Mouse (Mus musculus): Measurements from ENCODE around the gene Mob2. TPM values are rescaled to one million over a fixed set of nuclear protein-coding genes. Genes with fewer than 3 reads are reported as not detected.

The Mob2 gene
- polyA plus RNA-seq, 1 experiment from 2014 or later: 66.1 TPM

DNA sequence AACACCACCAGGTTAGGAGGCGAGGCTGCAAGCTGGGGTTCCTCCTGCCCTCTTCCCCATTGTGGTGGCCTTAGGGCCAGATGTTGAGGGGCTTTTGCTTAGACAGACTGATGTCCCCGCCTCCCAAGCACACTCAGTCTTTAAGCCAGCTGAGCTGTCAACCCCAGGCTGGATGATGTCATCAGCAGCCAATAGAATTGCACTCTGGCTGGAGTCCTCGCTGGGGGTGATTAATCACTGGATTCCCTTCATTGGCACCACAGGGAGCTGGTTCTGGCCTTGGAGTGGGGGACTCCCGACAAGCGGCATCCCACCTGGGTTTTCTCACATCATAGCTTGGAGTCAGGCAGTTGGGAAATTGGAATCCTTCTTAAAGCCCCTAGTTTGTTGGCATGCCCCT lies 28.0 kb upstream of the Mob2 start:
- Histone ChIP-seq H3K4me1 (replicated peaks) (peaks cover 92% of the 10 kb centered on the region), H3K4me3 (replicated peaks) (no peak overlapping the region), H3K36me3 (replicated peaks) (peaks cover 11% of the 10 kb centered on the region), H3K4me2 (peak overlapping the region; percentile 32), H3K27me3 (peaks cover 70% of the 10 kb centered on the region), H3K9ac (peak overlapping the region; percentile 56; the same call in 1 of the 2 replicates), H3K27ac (replicated peaks) (peak overlapping the region; percentile 96), H3K9me3 (replicated peaks) (no peaks in the 10 kb centered on the region)
- ATAC-seq (ENCODE audit: insufficient read depth): no peak
- 10% methylated on average over 5 of the region's 5 CpGs for WGBS (ENCODE audit: insufficient replicate concordance)

DNA sequence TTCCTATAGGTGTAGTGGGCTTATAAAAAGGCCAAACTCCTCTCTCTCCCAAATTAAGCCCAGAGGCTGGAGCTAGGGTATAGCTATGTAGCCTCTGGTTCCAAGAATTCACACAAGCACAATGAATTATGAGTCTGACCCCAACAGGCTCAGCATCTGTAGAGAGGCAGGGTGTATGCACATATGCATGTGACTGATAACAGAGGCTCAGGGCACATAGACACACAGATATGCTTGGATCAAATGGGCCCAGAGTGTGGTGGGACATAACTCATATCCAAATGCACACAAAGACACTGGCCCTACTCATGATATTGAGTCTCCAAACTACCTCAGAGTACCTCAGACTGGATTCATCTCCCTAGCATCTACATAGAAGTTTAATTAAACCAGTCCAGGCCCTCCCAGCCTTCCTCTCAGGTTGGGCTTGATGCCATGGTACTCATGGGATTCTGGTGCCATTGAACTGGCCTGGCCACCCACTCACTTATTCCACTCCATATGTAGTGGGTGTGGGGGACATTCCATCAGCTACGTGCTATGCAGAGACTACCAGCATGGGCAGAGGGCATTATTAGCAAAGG lies 26.3 kb upstream of the Mob2 start:
- Histone ChIP-seq H3K36me3 (replicated peaks) (peaks cover 28% of the 10 kb centered on the region), H3K4me2 (peak overlapping the region; percentile 69), H3K9ac (peak overlapping the region; percentile 66), H3K9me3 (replicated peaks) (no peaks in the 10 kb centered on the region), H3K27ac (replicated peaks) (peak overlapping the region; percentile 96), H3K4me1 (replicated peaks) (peaks cover 82% of the 10 kb centered on the region), H3K27me3 (peaks cover 70% of the 10 kb centered on the region), H3K4me3 (replicated peaks) (peak overlapping the region; percentile 29)
- ATAC-seq (ENCODE audit: insufficient read depth): peak; percentile 99
- WGBS (ENCODE audit: insufficient replicate concordance): 44% methylated on average over 1 of the region's 1 CpGs

DNA sequence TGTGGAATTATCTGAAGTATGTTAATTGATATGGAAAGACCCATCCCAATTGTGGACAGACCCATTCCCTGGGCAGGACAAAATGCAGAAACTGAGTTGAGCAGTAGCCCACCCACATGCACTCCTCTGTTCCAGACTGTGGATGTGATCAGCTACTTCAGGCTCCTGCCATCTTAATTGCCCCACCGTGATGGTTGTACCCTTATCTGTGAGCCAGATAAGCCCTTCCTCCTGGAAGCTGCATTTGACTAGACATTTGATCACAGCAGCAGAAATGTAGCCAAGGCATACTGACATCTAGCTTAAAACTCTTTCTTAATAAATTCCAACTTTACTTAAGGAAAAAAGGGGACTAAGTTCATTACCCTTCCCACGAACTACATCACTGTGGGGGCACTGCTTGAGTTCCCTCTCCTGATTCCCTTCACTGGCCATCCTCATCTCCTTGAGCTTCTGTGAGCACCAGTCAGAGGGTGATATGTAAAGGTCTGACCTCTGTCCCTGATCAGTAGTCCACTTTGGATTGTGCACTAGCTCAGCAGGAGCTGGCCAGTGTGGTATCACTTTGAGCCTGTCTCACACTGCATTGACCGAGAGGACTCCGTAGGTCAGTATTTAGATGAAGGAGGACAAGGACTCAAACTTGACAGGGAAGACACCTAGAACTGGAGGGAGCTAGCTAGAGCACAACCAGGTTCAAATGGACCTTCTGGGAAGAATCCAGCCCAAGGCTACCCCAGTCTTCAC lies 25.5 kb upstream of the Mob2 start:
- Histone ChIP-seq H3K9me3 (replicated peaks) (no peaks in the 10 kb centered on the region), H3K27me3 (peaks cover 70% of the 10 kb centered on the region), H3K4me2 (peak overlapping the region; percentile 69), H3K27ac (replicated peaks) (peak overlapping the region; percentile 96), H3K9ac (peak overlapping the region; percentile 66), H3K36me3 (replicated peaks) (peaks cover 37% of the 10 kb centered on the region), H3K4me1 (replicated peaks) (peaks cover 76% of the 10 kb centered on the region), H3K4me3 (replicated peaks) (peak overlapping the region; percentile 29)
- 49% methylated on average over 4 of the region's 4 CpGs for WGBS (ENCODE audit: insufficient replicate concordance)
- peak; percentile 10 for ATAC-seq (ENCODE audit: insufficient read depth)

DNA sequence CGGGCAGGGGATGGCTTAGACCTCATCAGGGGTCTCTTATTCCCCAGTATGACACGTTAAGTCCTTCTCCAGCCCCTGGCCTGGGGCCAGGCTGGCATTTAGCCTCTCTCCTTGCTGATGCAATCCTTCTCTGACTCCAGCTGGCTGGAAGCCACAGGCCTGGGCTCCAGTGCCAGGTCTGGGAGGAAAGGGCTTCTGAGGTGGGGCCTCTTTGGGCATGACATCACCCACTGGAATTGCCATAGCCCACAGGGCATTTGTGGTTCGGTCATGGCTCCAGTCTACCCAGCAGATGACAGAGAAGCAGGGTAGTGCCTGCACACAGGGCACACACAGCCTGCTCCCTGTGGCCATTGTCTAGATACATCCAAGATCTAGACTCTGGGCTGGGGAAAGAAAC lies 24.0 kb upstream of the Mob2 start:
- Histone ChIP-seq H3K9ac (peak overlapping the region; percentile 7; the same call in 1 of the 2 replicates), H3K4me2 (no peak overlapping the region), H3K27ac (replicated peaks) (peak overlapping the region; percentile 96; the same call in 1 of the 2 replicates), H3K4me1 (replicated peaks) (peaks cover 67% of the 10 kb centered on the region), H3K27me3 (peaks cover 70% of the 10 kb centered on the region), H3K9me3 (replicated peaks) (no peaks in the 10 kb centered on the region), H3K36me3 (replicated peaks) (peaks cover 37% of the 10 kb centered on the region), H3K4me3 (replicated peaks) (no peak overlapping the region)
- WGBS (ENCODE audit: insufficient replicate concordance): 55% methylated on average over 3 of the region's 3 CpGs
- no peak for ATAC-seq (ENCODE audit: insufficient read depth)

DNA sequence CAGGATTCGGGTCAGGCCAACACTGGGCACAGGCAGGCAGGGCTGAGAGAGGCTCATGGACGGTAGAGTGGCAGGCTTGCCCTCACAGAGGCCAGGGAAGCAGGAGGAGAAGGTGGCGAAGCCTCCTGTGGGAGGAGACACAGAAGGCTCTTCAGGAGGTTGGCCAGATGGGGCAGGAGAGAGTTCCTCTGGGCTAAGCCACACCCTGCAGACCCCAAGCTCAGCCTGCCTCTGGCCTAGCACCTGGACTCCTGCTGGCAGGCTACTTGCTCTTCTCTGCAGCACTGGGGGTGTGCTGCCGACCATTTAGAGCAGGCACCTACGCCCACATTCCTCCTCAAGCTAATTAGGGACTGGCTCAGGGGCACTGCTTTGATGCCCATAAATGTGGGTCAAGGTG lies 23.5 kb upstream of the Mob2 start:
- no peak for ATAC-seq (ENCODE audit: insufficient read depth)
- Histone ChIP-seq H3K9me3 (replicated peaks) (no peaks in the 10 kb centered on the region), H3K4me1 (replicated peaks) (peaks cover 63% of the 10 kb centered on the region), H3K9ac (peak overlapping the region; percentile 7; the same call in 1 of the 2 replicates), H3K36me3 (replicated peaks) (peaks cover 37% of the 10 kb centered on the region), H3K4me2 (no peak overlapping the region), H3K27me3 (peaks cover 70% of the 10 kb centered on the region), H3K4me3 (replicated peaks) (no peak overlapping the region), H3K27ac (replicated peaks) (peak overlapping the region; percentile 96; the same call in 1 of the 2 replicates)
- 42% methylated on average over 5 of the region's 5 CpGs for WGBS (ENCODE audit: insufficient replicate concordance)

DNA sequence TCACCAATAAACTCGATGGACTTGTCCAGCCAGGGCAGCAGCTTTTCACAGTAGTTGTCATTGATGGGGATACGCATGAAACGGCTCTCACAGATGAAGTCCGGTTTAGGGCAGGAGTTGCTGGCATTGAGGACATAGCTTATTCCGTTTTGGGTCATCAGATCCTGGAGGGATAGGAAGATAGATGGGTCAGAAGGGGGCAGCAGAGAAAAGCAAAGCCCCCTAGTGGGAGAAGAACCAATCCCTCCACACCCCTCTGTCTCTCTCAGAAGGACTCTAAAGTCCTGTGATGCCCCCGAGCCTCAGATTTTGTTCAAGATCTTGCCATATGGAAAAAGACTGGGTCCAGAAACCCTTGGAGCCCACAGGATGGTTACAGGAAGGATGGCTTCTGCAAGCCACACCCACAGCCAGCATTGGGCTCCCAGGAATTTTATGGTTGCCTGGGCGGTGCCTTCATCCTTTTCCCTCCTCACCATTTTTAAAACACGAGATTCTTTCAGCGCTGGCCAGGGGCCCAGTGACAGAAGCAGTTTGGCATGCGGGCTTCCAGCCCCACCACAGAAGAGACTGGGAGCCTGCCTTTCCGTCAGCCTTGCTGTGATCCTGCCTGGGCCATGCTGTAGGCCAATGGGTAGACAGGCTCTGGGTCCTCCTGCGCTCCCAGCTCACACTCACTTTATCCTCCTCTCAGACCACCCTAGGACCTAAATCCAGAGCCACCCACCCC lies 22.9 kb upstream of the Mob2 start:
- Histone ChIP-seq H3K4me2 (no peak overlapping the region), H3K36me3 (replicated peaks) (peaks cover 37% of the 10 kb centered on the region), H3K4me1 (replicated peaks) (peaks cover 56% of the 10 kb centered on the region), H3K9ac (no peak overlapping the region), H3K9me3 (replicated peaks) (no peaks in the 10 kb centered on the region), H3K27me3 (peaks cover 70% of the 10 kb centered on the region), H3K4me3 (replicated peaks) (no peak overlapping the region), H3K27ac (replicated peaks) (no peak overlapping the region)
- WGBS (ENCODE audit: insufficient replicate concordance): 38% methylated on average over 12 of the region's 12 CpGs
- ATAC-seq (ENCODE audit: insufficient read depth): no peak

DNA sequence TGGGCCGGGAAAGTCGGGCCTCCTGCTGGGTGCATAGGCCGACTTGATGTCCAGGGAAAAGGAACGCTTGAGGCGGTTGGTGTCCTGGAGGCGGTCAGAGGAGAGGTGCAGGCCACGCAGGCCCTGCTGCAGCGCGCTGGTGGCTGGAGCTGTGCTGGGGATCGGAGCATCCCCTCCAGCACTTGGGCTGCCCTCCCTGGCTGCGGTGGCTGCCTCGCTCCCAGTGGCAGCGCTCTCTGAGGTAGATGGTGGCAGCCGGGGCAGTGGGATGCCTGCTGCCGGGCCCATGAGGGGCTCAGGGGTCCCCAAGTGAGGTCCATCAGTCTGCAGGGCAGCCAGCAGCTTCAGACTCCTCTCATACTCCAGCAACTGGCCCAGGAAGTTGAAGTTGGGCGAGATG lies 21.7 kb upstream of the Mob2 start:
- Histone ChIP-seq H3K36me3 (replicated peaks) (peaks cover 37% of the 10 kb centered on the region), H3K27me3 (peaks cover 75% of the 10 kb centered on the region), H3K9ac (no peak overlapping the region), H3K4me2 (peak overlapping the region; percentile 18; the same call in 1 of the 2 replicates), H3K4me1 (replicated peaks) (peaks cover 45% of the 10 kb centered on the region), H3K4me3 (replicated peaks) (no peak overlapping the region; the same call in 1 of the 2 replicates), H3K27ac (replicated peaks) (no peak overlapping the region), H3K9me3 (replicated peaks) (no peaks in the 10 kb centered on the region)
- ATAC-seq (ENCODE audit: insufficient read depth): no peak
- WGBS (ENCODE audit: insufficient replicate concordance): 33% methylated on average over 16 of the region's 16 CpGs

DNA sequence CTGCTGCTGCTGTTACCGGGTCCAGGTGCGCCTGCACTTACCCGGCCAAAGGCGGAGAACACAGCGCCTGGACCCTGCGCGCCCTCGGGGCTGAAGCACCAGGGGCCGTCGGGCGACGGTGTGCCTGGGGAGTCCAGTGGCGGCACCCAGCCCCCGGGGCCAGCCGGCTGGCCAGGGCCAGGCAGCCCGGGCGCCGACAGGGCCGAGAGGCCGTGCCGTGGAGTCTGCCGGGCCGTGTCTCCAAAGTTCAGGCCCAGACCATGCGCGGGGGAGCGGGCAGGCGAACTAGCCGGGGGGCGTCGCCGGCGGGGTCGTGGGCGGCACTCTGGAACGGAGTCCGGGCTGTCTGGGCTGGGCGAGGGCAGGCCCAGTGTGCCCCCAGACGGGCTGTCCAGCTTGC lies 21.3 kb upstream of the Mob2 start:
- H3K4me1 ChIP-seq (replicated peaks): peaks cover 41% of the 10 kb centered on the region
- 5% methylated on average over 36 of the region's 38 CpGs for WGBS (ENCODE audit: insufficient replicate concordance)
- no peak overlapping the region for H3K9ac ChIP-seq
- no peak overlapping the region for H3K27ac ChIP-seq (replicated peaks)
- no peak overlapping the region; the same call in 1 of the 2 replicates for H3K4me3 ChIP-seq (replicated peaks)
- no peaks in the 10 kb centered on the region for H3K9me3 ChIP-seq (replicated peaks)
- H3K4me2 ChIP-seq: peak overlapping the region; percentile 18; the same call in 1 of the 2 replicates
- peaks cover 79% of the 10 kb centered on the region for H3K27me3 ChIP-seq
- no peak for ATAC-seq (ENCODE audit: insufficient read depth)
- peaks cover 37% of the 10 kb centered on the region for H3K36me3 ChIP-seq (replicated peaks)

DNA sequence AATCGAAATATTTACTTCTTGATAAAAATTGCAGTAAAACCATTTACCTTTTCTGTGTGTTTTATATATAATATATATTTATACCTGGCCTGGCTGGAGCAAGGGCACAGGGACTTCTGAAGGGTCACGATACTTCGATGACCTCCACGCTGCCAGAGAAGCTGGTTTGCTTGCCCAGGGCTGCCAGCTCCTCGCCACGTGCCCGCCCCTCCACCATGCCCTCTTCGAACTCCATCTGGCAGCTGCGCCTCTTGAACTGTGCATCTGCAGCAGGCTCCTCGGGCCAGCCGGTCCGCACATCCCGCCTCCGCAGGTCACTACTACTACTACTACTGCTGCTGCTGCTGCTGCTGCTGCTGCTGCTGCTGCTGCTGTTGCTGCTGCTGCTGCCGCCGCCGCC lies 20.9 kb upstream of the Mob2 start:
- Histone ChIP-seq H3K9ac (no peak overlapping the region), H3K27ac (replicated peaks) (no peak overlapping the region), H3K36me3 (replicated peaks) (peaks cover 37% of the 10 kb centered on the region), H3K4me1 (replicated peaks) (peaks cover 38% of the 10 kb centered on the region), H3K4me2 (peak overlapping the region; percentile 18; the same call in 1 of the 2 replicates), H3K27me3 (peaks cover 83% of the 10 kb centered on the region), H3K4me3 (replicated peaks) (no peak overlapping the region), H3K9me3 (replicated peaks) (no peaks in the 10 kb centered on the region)
- WGBS (ENCODE audit: insufficient replicate concordance): 35% methylated on average over 17 of the region's 17 CpGs
- no peak for ATAC-seq (ENCODE audit: insufficient read depth)

DNA sequence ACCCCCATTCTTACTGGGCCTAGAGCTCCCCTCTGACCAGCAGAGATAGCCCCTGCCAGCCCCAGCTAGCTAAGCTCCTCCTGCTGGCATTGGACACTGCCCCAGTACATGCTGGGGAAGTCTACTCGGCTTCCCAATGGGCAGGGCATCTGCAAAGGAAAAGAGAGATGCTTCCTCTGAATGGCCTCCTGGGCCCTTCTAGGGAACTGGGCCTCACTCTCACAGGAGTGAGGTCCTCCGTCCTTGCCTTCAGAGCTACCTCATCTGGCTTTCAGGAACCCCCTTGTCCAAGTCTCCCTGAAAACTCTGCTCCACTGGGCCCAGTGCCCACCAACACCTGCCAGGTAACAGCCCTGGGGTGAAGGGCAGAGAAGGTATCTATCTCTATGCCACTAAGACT lies 20.0 kb upstream of the Mob2 start:
- no peak overlapping the region for H3K4me2 ChIP-seq
- H3K4me1 ChIP-seq (replicated peaks): peaks cover 30% of the 10 kb centered on the region
- no peaks in the 10 kb centered on the region for H3K9me3 ChIP-seq (replicated peaks)
- H3K4me3 ChIP-seq (replicated peaks): no peak overlapping the region
- peaks cover 92% of the 10 kb centered on the region for H3K27me3 ChIP-seq
- H3K9ac ChIP-seq: no peak overlapping the region
- ATAC-seq (ENCODE audit: insufficient read depth): no peak
- 46% methylated on average over 2 of the region's 2 CpGs for WGBS (ENCODE audit: insufficient replicate concordance)
- H3K36me3 ChIP-seq (replicated peaks): peaks cover 37% of the 10 kb centered on the region
- H3K27ac ChIP-seq (replicated peaks): no peak overlapping the region

DNA sequence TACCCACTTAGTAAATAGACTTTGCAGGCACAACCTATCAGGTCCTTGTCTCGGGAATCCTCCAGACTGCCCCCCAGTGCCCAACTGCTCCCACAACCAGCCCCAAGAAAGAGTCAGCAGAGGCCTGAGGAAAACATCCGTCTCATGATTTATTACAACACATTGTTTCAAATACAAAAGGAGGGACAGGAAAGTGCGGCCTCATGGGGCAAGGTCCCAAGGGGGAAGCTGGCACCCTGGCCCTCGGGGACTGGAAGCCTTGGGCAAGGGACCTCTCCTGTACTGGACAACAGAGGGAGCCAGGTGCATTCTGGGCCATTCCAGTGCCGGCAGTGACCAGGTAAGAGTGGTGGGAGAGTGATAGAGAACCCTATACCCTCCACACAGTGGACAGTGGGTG lies 18.5 kb upstream of the Mob2 start:
- Histone ChIP-seq H3K27me3 (peaks cover 100% of the 10 kb centered on the region), H3K4me3 (replicated peaks) (no peak overlapping the region), H3K4me2 (no peak overlapping the region), H3K27ac (replicated peaks) (no peak overlapping the region), H3K4me1 (replicated peaks) (peaks cover 14% of the 10 kb centered on the region), H3K9ac (no peak overlapping the region), H3K36me3 (replicated peaks) (peaks cover 31% of the 10 kb centered on the region), H3K9me3 (replicated peaks) (no peaks in the 10 kb centered on the region)
- 25% methylated on average over 5 of the region's 5 CpGs for WGBS (ENCODE audit: insufficient replicate concordance)
- ATAC-seq (ENCODE audit: insufficient read depth): no peak
